Mouse (Mus musculus): Measurements from ENCODE around the gene Pdpn. TPM values are rescaled to one million over a fixed set of nuclear protein-coding genes. Genes with fewer than 3 reads are reported as not detected.
A peak's percentile ranks its signal among the peaks of the same experiment; 100 is the strongest.

Gene Pdpn
- polyA plus RNA-seq, 1 experiment from 2014 or later = 44.9 TPM

GRCm38 (mm10) chr4:143257971-143258370, 41.4 kb downstream of the Pdpn start:
- ATAC-seq (replicated peaks; ENCODE audit: insufficient number of reproducible peaks, low FRiP score, low TSS enrichment, low read depth) (no peak), DNase-seq (ENCODE audit: low spot score) (no peak)
- Histone ChIP-seq H3K4me1 (ENCODE audit: control insufficient read depth, insufficient read depth, low read length) (no peaks in the 10 kb centered on the region), H3K9ac (replicated peaks; ENCODE audit: low read length) (no peak overlapping the region), H3K27ac (replicated peaks; ENCODE audit: low read depth, low read length) (no peak overlapping the region), H3K4me2 (ENCODE audit: low read depth, low read length) (no peak overlapping the region), H3K27me3 (ENCODE audit: control insufficient read depth, insufficient read depth, low read length) (no peaks in the 10 kb centered on the region), H3K9me3 (replicated peaks; ENCODE audit: control insufficient read depth, low read length) (no peaks in the 10 kb centered on the region), H3K36me3 (replicated peaks; ENCODE audit: control insufficient read depth, insufficient read depth, low read depth, low read length) (no peaks in the 10 kb centered on the region), H3K4me3 (ENCODE audit: low read depth, low read length) (no peak overlapping the region)
- 60% methylated on average over 6 of the region's 6 CpGs for WGBS

- ATAC-seq (replicated peaks; ENCODE audit: insufficient number of reproducible peaks, low FRiP score, low TSS enrichment, low read depth) (no peak), DNase-seq (ENCODE audit: low spot score) (no peak)
- Histone ChIP-seq H3K27me3 (ENCODE audit: control insufficient read depth, insufficient read depth, low read length) (no peaks in the 10 kb centered on the region), H3K4me1 (ENCODE audit: control insufficient read depth, insufficient read depth, low read length) (no peaks in the 10 kb centered on the region), H3K4me2 (ENCODE audit: low read depth, low read length) (no peak overlapping the region), H3K9me3 (replicated peaks; ENCODE audit: control insufficient read depth, low read length) (no peaks in the 10 kb centered on the region), H3K36me3 (replicated peaks; ENCODE audit: control insufficient read depth, insufficient read depth, low read depth, low read length) (no peaks in the 10 kb centered on the region), H3K9ac (replicated peaks; ENCODE audit: low read length) (no peak overlapping the region), H3K27ac (replicated peaks; ENCODE audit: low read depth, low read length) (no peak overlapping the region), H3K4me3 (ENCODE audit: low read depth, low read length) (no peak overlapping the region)
- WGBS = 86% methylated on average over 8 of the region's 8 CpGs
Measured at GRCm38 (mm10) chr4:143255541-143255940, 43.8 kb downstream of the Pdpn start.

GRCm38 (mm10) chr4:143253356-143253755, 46.0 kb downstream of the Pdpn start:
- Histone ChIP-seq H3K4me2 (ENCODE audit: low read depth, low read length) (no peak overlapping the region), H3K9ac (replicated peaks; ENCODE audit: low read length) (no peak overlapping the region), H3K9me3 (replicated peaks; ENCODE audit: control insufficient read depth, low read length) (no peaks in the 10 kb centered on the region), H3K4me3 (ENCODE audit: low read depth, low read length) (no peak overlapping the region), H3K36me3 (replicated peaks; ENCODE audit: control insufficient read depth, insufficient read depth, low read depth, low read length) (no peaks in the 10 kb centered on the region), H3K4me1 (ENCODE audit: control insufficient read depth, insufficient read depth, low read length) (no peaks in the 10 kb centered on the region), H3K27me3 (ENCODE audit: control insufficient read depth, insufficient read depth, low read length) (no peaks in the 10 kb centered on the region), H3K27ac (replicated peaks; ENCODE audit: low read depth, low read length) (no peak overlapping the region)
- WGBS = 88% methylated on average over 1 of the region's 1 CpGs
- DNase-seq (ENCODE audit: low spot score) (no peak), ATAC-seq (replicated peaks; ENCODE audit: insufficient number of reproducible peaks, low FRiP score, low TSS enrichment, low read depth) (no peak)

- no peak overlapping the region for H3K9ac ChIP-seq (replicated peaks; ENCODE audit: low read length)
- H3K4me2 ChIP-seq (ENCODE audit: low read depth, low read length) = no peak overlapping the region
- ATAC-seq (replicated peaks; ENCODE audit: insufficient number of reproducible peaks, low FRiP score, low TSS enrichment, low read depth) (no peak), DNase-seq (ENCODE audit: low spot score) (peak; percentile 13)
- WGBS = 80% methylated on average over 5 of the region's 5 CpGs
- no peaks in the 10 kb centered on the region for H3K36me3 ChIP-seq (replicated peaks; ENCODE audit: control insufficient read depth, insufficient read depth, low read depth, low read length)
- no peaks in the 10 kb centered on the region for H3K4me1 ChIP-seq (ENCODE audit: control insufficient read depth, insufficient read depth, low read length)
- no peaks in the 10 kb centered on the region for H3K9me3 ChIP-seq (replicated peaks; ENCODE audit: control insufficient read depth, low read length)
- H3K27ac ChIP-seq (replicated peaks; ENCODE audit: low read depth, low read length) = no peak overlapping the region
- no peak overlapping the region for H3K4me3 ChIP-seq (ENCODE audit: low read depth, low read length)
- no peaks in the 10 kb centered on the region for H3K27me3 ChIP-seq (ENCODE audit: control insufficient read depth, insufficient read depth, low read length)
Measured at GRCm38 (mm10) chr4:143248050-143248449, 51.3 kb downstream of the Pdpn start.

GRCm38 (mm10) chr4:143241294-143241693, 58.1 kb downstream of the Pdpn start:
- DNase-seq (ENCODE audit: low spot score) = no peak
- 71% methylated on average over 8 of the region's 9 CpGs for WGBS

GRCm38 (mm10) chr4:143239615-143240201, 59.7 kb downstream of the Pdpn start:
- no peak overlapping the region for H3K4me2 ChIP-seq (ENCODE audit: low read depth, low read length)
- no peaks in the 10 kb centered on the region for H3K4me1 ChIP-seq (ENCODE audit: control insufficient read depth, insufficient read depth, low read length)
- ATAC-seq (replicated peaks; ENCODE audit: insufficient number of reproducible peaks, low FRiP score, low TSS enrichment, low read depth) = no peak
- DNase-seq (ENCODE audit: low spot score) = no peak
- H3K9me3 ChIP-seq (replicated peaks; ENCODE audit: control insufficient read depth, low read length) = no peaks in the 10 kb centered on the region
- H3K4me3 ChIP-seq (ENCODE audit: low read depth, low read length) = no peak overlapping the region
- no peaks in the 10 kb centered on the region for H3K27me3 ChIP-seq (ENCODE audit: control insufficient read depth, insufficient read depth, low read length)
- WGBS = 89% methylated on average over 9 of the region's 9 CpGs
- no peaks in the 10 kb centered on the region for H3K36me3 ChIP-seq (replicated peaks; ENCODE audit: control insufficient read depth, insufficient read depth, low read depth, low read length)
- H3K27ac ChIP-seq (replicated peaks; ENCODE audit: low read depth, low read length) = no peak overlapping the region
- no peak overlapping the region for H3K9ac ChIP-seq (replicated peaks; ENCODE audit: low read length)

More at GRCm38 (mm10) chr4:143241294-143241693, 58.1 kb downstream of the Pdpn start:
- no peaks in the 10 kb centered on the region for H3K36me3 ChIP-seq (replicated peaks; ENCODE audit: control insufficient read depth, insufficient read depth, low read depth, low read length)
- H3K9ac ChIP-seq (replicated peaks; ENCODE audit: low read length) = no peak overlapping the region
- no peak overlapping the region for H3K4me2 ChIP-seq (ENCODE audit: low read depth, low read length)
- no peak for ATAC-seq (replicated peaks; ENCODE audit: insufficient number of reproducible peaks, low FRiP score, low TSS enrichment, low read depth)
- no peaks in the 10 kb centered on the region for H3K27me3 ChIP-seq (ENCODE audit: control insufficient read depth, insufficient read depth, low read length)
- H3K27ac ChIP-seq (replicated peaks; ENCODE audit: low read depth, low read length) = no peak overlapping the region
- no peak overlapping the region for H3K4me3 ChIP-seq (ENCODE audit: low read depth, low read length)
- no peaks in the 10 kb centered on the region for H3K9me3 ChIP-seq (replicated peaks; ENCODE audit: control insufficient read depth, low read length)
- H3K4me1 ChIP-seq (ENCODE audit: control insufficient read depth, insufficient read depth, low read length) = no peaks in the 10 kb centered on the region

GRCm38 (mm10) chr4:143239117-143239516, 60.2 kb downstream of the Pdpn start:
- H3K36me3 ChIP-seq (replicated peaks; ENCODE audit: control insufficient read depth, insufficient read depth, low read depth, low read length) = no peaks in the 10 kb centered on the region
- 90% methylated on average over 5 of the region's 5 CpGs for WGBS
- H3K4me2 ChIP-seq (ENCODE audit: low read depth, low read length) = no peak overlapping the region
- no peaks in the 10 kb centered on the region for H3K9me3 ChIP-seq (replicated peaks; ENCODE audit: control insufficient read depth, low read length)
- no peaks in the 10 kb centered on the region for H3K27me3 ChIP-seq (ENCODE audit: control insufficient read depth, insufficient read depth, low read length)
- no peak overlapping the region for H3K4me3 ChIP-seq (ENCODE audit: low read depth, low read length)
- H3K27ac ChIP-seq (replicated peaks; ENCODE audit: low read depth, low read length) = no peak overlapping the region
- H3K4me1 ChIP-seq (ENCODE audit: control insufficient read depth, insufficient read depth, low read length) = no peaks in the 10 kb centered on the region
- no peak overlapping the region for H3K9ac ChIP-seq (replicated peaks; ENCODE audit: low read length)
- DNase-seq (ENCODE audit: low spot score) = no peak
- no peak for ATAC-seq (replicated peaks; ENCODE audit: insufficient number of reproducible peaks, low FRiP score, low TSS enrichment, low read depth)

- DNase-seq (ENCODE audit: low spot score) = peak; percentile 63
- no peaks in the 10 kb centered on the region for H3K36me3 ChIP-seq (replicated peaks; ENCODE audit: control insufficient read depth, insufficient read depth, low read depth, low read length)
- no peak overlapping the region for H3K9ac ChIP-seq (replicated peaks; ENCODE audit: low read length)
- no peak for ATAC-seq (replicated peaks; ENCODE audit: insufficient number of reproducible peaks, low FRiP score, low TSS enrichment, low read depth)
- no peak overlapping the region for H3K4me3 ChIP-seq (ENCODE audit: low read depth, low read length)
- H3K27ac ChIP-seq (replicated peaks; ENCODE audit: low read depth, low read length) = no peak overlapping the region
- H3K4me1 ChIP-seq (ENCODE audit: control insufficient read depth, insufficient read depth, low read length) = no peaks in the 10 kb centered on the region
- no peaks in the 10 kb centered on the region for H3K27me3 ChIP-seq (ENCODE audit: control insufficient read depth, insufficient read depth, low read length)
- no peak overlapping the region for H3K4me2 ChIP-seq (ENCODE audit: low read depth, low read length)
- WGBS = 29% methylated on average over 23 of the region's 23 CpGs
- no peaks in the 10 kb centered on the region for H3K9me3 ChIP-seq (replicated peaks; ENCODE audit: control insufficient read depth, low read length)
Measured at GRCm38 (mm10) chr4:143238241-143239031, 60.9 kb downstream of the Pdpn start.

All from embryonic facial prominence, embryonic 11.5 days (tissue).